Comparison of ENCODE assay signal across 8 mouse cellular contexts in genomic region chr2:118149855-118150563, GRCm38 (mm10). TPM values are rescaled to one million over a fixed set of nuclear protein-coding genes. Genes with fewer than 3 reads are reported as not detected.
DNase-seq lines count a peak whose midpoint lies in the region; ATAC-seq and TF ChIP-seq lines count a peak whose summit lies in the region.

No protein-coding gene starts in this region.

- intact Hi-C loops in heart, postnatal 25 days (cut with DNase I): no loop called here
- intact Hi-C loops in left cerebral cortex, postnatal 14 days (cut with DNase I): no loop called here

- H3K27ac ChIP-seq in forebrain, postnatal 0 days (ENCODE audit: low read depth, low read length): no peak overlapping the region

- WGBS in forebrain, postnatal 0 days: 40% methylated on average over 12 of the region's 12 CpGs

- H3K36me3 ChIP-seq in forebrain, postnatal 0 days (ENCODE audit: insufficient read depth): no peaks in the 10 kb centered on the region

- peak; percentile 83 for ATAC-seq in forebrain, postnatal 0 days
- ATAC-seq in erythroblast, adult 5-6 weeks (replicated peaks; ENCODE audit: low FRiP score, poor library complexity, severe bottlenecking): no peak

- H3K4me3 ChIP-seq in forebrain, postnatal 0 days (ENCODE audit: low read depth, low read length): no peak overlapping the region

- no peak overlapping the region for H3K4me2 ChIP-seq in forebrain, postnatal 0 days (ENCODE audit: low read depth)

- no peaks in the 10 kb centered on the region for H3K4me1 ChIP-seq in forebrain, postnatal 0 days (ENCODE audit: insufficient read depth)

- DNase-seq in 3134 (ENCODE audit: extremely low read depth, insufficient read length, low spot score): peak; percentile 50
- DNase-seq in adrenal gland, adult 8-10 months: peak; percentile 75
- DNase-seq in forebrain, postnatal 0 days: peak; percentile 77
- peak; percentile 47 for DNase-seq in heart, postnatal 25 days (ENCODE audit: low spot score)
- DNase-seq in left cerebral cortex, postnatal 14 days (ENCODE audit: low spot score in 2 of 2): peak; percentile 61 to 85
- DNase-seq in ovary, postnatal 36 days (ENCODE audit: low spot score): peak; percentile 26
- DNase-seq in B cell, adult 2 months: no peak

- H3K27me3 ChIP-seq in forebrain, postnatal 0 days (ENCODE audit: insufficient read depth, low read length): no peaks in the 10 kb centered on the region

- no peaks in the 10 kb centered on the region for H3K9me3 ChIP-seq in forebrain, postnatal 0 days (ENCODE audit: low read length)

- H3K9ac ChIP-seq in forebrain, postnatal 0 days: no peak overlapping the region

- TF ChIP-seq CTCF in forebrain, postnatal 0 days (IDR thresholded peaks at IDR 0.05; ENCODE audit: low read depth): no peak

RNA-seq across cellular contexts. Expression of gene Thbs1, which starts 38.3 kb away (rescaled TPM):
- 10 to 100 TPM; 13.4 to 41.0 (median 19.9) TPM for total RNA-seq in adrenal gland, adult 8-10 months (2022)
- total RNA-seq in forebrain, postnatal 0 days (2014; rRNA removed): 13.2 and 16.0 TPM in 2 replicates
- polyA plus RNA-seq in forebrain, postnatal 0 days (2015; fragmentation: Nextera tagmentation; extraction: Ambion mirVana): 2.9 and 4.4 TPM in 2 replicates
- 10 to 100 TPM; 13.9 to 14.3 TPM for total RNA-seq in heart, postnatal 25 days (2021)
- 1 to 10 TPM; 4.3 to 4.7 TPM for total RNA-seq in left cerebral cortex, postnatal 14 days (2021)
- total RNA-seq in erythroblast, adult 5-6 weeks (2015; ENCODE audit: low replicate concordance): 5.0 and 8.1 TPM in 2 replicates
- 3.6 and 4.7 TPM in 2 replicates for total RNA-seq in erythroblast, adult 5-6 weeks (2017; ENCODE audit: low replicate concordance)

Comparison
In these comparisons a context has a peak if more than half of its experiments do, and no peak if none do; other contexts are left out.
1. DNase-seq: peak in 3134 (single experiment), adrenal gland, adult 8-10 months (single experiment), forebrain, postnatal 0 days (single experiment), heart, postnatal 25 days (single experiment), left cerebral cortex, postnatal 14 days (2 of 2) and ovary, postnatal 36 days (single experiment); none in B cell, adult 2 months (0 of 2).